Mouse (Mus musculus): ENCODE data around the gene Fxyd2.

The Fxyd2 gene

DNA sequence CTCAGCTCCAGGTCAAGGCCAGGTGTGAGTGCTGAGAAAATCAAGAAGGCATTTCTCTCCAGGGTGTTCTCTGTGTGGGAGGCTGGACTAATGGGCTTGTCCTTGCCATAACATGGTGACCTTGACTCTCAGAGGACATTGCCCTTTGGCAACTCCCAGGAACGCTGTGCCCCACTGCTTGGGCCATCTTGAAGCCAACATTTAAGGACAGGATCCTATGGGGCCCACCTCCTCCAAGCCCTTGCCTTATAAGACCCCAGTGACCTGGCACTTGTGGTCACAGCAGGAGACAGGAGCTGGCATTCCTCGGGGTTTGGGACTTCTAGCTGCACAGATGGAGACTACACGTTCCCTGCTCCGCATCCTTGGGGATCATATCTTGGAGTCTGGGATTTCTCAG lies at the start of gene Fxyd2:
Gene Fxyd2, plus strand, starts transcription at position 236 of the 400 bp plus-strand sequence.
- DNase-seq = no peak

DNA sequence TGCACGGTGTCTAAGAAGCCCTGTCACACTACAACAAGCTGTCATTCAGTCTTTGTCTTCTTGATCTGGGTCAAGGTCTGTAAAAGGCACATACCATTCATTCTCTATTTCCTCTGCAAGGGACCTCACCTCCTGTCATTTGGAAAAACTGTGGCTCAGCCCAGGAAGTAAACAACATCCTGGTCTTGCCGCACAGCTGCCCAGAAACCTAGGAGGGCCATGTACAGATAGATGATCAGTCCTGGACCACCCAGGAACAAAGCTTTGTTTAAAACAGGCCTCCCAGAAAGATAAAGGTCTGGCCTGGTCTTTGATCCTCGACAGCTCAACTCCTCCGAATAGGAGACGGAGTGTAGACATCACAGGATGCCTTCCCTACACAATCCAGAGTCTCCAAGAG lies 49.6 kb upstream of the Fxyd2 start:
- no peak for DNase-seq

DNA sequence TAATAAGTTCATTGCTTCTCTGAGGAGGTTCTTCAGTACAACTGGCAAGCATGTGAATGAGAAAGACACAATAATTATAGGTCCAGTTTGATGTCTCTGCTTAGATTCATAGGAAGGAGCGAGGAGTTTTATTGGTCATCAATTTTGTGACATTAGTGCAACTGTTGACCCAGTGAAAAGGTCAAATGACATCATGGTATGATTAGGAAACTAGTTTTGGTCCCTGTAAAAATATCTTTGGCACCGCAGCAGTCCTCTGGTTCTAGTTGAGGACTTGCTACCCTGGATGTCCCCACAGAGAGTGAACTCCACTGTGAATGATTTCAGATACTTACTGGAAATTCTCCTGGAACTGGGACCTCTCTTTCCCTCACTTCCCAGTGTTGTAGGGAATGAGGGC lies 44.3 kb upstream of the Fxyd2 start:
- no peak for DNase-seq

DNA sequence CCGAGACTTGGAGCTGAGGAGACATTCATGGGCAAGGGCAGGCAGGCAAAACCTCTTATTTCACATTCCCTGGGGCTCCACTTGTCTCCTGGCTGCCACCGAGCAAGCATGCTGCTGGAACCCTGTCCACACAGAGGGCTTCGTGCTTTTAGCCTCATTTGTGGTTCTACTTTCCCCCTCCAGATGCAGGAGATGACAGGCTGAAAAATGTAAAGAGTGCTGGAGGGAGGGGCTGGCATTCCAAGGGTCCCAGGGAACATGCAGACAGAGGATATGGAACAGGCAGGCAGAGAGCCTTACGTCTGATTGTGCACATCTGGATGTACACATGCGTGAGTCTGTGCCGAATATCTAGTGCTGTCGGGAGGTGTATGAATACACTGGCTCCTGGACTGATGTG lies 41.1 kb upstream of the Fxyd2 start:
- DNase-seq = no peak

DNA sequence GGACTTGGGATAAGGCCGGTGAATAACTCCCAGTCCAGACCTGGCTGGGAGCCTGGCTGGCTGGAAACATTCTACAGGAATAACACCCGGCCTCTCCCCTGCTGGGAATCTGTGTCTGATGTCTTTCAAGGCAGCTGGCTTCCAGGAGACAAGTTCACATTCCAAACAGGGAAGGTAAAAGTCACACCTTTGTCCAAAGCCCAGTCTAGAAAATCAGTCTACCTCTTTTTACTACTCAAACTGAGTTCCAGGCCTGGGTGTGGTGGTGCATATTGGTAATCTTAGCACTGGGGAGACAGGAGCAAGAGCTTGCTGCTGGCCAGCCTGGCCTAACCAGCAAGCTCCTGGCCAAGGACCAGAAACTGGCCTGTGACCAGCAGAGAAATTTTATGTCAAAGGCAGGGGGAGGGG lies 37.4 kb upstream of the Fxyd2 start:
- DNase-seq = no peak

DNA sequence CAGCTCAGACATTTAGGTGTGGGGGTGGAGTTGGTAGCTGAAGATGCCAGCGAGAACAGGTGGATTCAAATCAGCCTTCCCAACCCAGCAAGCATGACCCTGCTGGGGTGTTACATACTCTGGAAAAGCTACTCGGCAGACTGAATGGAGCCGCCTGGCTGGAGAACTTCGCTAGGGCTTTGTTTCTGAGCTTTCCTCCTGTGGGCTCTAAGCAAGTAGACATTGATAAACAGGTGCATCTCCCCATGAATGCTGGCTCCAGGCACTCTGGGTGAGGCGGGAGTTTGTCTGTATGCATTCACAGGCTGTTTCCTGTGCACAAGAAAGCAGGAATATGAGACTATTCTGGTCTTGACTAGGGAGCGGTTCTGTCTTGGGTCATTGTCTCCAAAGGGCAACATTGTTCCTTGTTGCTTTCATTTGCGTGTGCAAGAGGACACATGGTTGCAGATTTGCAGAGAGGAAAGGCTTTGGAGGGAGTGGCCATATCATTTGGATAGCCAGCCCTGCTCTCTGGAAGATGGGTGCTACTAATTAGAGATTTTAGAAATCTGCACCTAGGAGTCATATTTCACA lies 35.7 kb upstream of the Fxyd2 start:
- DNase-seq = no peak

DNA sequence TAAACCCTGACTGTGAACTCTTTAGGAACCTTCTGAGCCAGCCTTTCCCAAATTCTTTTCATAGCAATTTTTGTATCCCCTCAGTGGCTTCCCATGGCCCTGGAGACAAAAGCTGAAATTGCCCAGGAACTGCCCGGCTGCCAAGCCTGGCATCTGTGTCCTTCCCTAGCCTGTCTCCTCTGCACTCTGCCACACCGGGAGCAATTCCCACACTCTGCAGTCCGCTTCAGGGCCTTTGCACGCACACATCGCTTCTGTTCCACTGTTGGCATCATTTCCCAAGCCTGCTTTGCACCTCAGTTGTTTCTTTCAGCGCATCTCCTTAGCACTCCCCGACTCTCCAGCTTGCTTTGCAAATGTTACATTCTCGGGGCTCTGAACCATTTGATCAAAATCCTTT lies 31.8 kb upstream of the Fxyd2 start:
- no peak for DNase-seq

DNA sequence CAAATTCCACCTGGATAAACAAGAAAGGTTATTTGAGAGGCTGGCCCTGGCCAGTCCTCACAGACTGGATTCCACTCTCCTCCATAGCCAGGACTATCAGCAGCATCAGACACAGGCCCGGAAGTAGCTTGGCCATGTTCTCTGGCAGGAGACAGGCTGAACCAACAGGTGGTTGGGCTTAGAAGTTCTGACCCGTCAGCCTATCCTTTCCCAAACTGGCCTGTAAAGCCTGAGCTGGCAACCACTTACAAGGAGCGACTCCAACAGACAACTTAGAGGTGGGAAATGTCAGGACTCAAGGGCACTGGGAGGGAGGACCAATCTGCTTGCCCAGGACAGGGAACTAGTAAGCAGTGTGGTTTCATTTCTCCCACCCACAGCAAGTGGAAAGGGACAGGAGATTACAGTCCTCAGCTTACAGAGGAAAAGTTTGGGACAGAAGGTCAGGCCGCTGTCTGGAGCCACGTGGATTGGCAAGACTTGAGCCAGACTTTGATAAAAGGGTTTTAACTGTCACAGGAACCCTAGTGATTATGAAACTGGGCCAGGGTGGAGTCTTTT lies 31.0 kb upstream of the Fxyd2 start:
- no peak for DNase-seq

DNA sequence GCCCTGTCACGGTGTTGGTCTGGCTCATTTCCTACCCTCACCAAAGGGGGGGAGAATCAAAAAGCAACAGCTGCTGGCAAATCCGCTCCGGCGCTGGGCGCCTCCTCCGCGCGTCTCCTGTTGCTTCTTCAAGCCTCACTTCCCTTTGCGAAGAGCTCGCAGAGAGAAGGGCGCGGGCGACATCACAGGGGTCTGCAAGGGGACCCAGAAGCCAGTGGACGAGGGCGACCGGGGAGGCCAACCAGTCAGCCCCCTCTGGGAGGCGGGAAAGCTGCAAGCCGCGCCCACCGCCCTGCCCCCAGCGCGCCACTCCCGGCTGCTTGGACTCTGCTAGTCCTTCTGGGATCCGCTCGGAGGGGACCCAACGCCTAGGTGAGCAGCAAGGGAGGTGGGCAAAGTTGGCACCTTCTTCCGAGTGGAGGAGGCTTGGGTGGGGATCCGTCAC lies 29.3 kb upstream of the Fxyd2 start, which contains the start of gene Fxyd6:
Gene Fxyd6, plus strand, starts transcription at position 69 of the 445 bp plus-strand sequence.
- DNase-seq = peak; percentile 69

DNA sequence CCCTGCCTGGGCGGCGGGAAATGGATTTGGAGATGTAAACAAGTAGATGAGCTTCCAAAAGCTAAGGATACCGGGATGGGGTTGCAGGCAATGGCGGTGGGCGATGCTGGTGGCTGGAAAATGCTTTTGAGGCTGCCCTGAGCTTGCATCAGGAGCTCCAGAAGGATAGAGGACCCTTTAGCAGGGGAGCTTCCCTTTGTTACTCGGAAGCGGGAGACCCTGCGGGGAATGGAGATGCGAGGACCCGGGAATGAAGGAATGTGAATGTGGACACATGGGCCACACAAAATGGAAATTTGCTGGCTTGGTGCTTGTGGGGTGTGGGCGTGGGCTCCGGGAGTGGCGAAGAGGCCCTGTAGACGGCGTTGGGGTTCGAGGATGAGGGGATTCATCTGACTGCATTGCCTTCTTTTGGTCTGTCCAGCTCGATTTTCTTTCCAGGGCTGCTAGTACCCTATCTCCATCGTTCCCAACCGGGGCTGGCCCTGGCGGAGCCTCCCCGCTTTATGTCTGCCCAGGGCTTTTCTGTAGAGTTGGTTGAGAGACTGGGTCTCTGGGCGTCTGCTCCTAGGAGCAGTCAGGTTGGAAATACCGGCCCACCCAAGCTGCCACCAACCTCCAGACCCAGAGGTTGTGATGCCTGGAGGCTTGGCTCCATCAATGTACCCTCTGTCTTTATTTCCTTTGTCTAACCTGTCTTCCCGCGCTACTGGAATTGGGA lies 28.7 kb upstream of the Fxyd2 start:
- peak; percentile 26 for DNase-seq

DNA sequence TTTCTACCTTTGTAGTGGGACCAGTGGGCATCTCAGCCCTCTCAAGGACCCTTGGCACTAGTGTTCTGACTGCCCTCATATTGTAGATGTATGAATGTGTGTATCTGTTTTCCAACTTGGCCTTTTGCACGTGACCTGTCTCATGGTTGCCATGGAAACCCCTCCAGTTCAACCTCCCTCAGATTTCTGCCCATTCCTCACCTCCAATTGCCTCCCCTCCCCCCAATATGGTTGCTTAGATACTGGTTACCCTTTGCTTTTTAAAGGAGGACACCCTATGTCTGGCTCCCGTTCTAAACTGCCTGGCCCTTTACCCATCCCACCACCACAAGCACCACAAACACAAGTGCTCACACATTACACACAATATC lies 28.1 kb upstream of the Fxyd2 start:
- DNase-seq = no peak

DNA sequence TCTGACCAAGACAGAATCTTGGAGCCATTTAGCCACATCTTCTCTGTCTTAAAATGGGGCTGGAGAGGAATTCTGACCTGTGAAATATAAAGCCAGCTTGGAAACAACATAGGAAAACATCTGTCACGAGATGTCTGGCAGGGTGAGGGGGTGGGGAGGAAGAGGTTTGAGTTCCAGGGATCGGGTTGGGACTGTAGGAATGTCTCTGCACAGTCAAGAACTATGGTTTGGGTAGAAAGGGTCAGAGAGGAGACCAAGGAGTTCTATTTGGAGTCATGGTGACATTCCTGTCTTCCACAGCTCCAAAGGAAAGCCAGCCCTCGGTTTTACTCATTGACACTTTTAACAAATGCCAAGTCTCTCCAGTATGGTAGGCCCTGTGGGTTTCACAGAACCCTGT lies 25.6 kb upstream of the Fxyd2 start:
- DNase-seq = no peak

DNA sequence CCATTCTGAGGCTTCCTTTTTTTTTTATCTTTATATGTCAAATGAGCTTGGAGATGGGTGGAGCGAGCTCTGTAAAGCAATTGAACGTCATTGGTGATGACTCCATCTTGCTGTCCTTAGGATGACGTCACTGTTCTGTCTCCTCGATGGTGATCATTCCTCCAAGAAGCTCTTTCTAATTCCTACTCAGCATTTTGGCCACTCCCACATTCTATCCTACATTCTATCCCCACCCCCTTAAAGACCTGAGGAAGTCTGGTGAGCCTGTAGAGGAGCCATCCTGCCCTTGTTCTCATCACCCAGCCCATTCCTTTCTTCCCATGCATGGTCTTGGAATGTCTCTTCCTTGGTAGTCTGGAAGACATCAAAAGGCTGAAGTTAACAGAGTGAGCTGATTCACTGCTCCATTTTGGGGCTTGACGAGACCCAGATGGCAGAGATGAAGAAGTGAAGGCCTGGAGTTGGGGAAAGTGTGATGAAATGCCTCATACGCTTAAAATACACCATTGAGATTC lies 24.4 kb upstream of the Fxyd2 start:
- no peak for DNase-seq

DNA sequence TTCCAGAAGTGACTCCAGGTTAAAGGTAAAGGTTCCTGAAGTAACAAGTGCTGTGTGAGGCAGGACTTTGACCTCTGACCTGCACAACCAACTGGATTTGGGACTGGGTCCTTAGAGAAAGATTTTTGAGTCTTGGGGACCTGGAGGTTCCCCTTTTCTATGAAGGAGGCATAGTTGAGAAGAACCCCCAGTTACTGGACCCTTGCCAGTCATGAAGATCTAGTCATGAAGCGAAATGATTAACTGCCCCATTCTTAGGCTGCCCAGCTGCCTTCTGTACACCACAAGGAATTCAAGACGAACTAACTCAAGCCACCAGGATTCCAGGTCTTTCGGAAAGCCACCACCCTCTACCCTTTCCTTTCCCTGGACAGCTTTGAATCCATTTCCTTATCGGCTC lies 23.0 kb upstream of the Fxyd2 start:
- DNase-seq = no peak

DNA sequence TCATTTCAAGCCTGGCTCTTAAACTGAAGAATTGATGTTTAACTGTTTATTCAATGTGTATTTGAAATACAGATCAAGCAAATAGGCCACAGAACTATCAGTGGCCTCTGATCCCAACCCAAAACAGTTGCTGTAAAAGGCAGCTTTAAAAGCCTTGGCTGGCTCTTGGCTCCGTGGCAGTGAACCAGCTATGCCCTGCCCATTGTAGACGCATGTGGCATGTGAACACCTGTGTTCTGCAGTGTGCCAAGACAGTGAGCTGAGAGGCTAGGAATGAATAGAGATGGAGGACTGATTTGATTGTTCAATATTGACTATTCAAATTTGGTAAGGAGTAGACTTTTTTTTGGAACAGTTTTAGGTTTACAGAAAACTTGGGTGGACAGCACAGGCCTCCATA lies 22.6 kb upstream of the Fxyd2 start:
- DNase-seq = no peak

DNA sequence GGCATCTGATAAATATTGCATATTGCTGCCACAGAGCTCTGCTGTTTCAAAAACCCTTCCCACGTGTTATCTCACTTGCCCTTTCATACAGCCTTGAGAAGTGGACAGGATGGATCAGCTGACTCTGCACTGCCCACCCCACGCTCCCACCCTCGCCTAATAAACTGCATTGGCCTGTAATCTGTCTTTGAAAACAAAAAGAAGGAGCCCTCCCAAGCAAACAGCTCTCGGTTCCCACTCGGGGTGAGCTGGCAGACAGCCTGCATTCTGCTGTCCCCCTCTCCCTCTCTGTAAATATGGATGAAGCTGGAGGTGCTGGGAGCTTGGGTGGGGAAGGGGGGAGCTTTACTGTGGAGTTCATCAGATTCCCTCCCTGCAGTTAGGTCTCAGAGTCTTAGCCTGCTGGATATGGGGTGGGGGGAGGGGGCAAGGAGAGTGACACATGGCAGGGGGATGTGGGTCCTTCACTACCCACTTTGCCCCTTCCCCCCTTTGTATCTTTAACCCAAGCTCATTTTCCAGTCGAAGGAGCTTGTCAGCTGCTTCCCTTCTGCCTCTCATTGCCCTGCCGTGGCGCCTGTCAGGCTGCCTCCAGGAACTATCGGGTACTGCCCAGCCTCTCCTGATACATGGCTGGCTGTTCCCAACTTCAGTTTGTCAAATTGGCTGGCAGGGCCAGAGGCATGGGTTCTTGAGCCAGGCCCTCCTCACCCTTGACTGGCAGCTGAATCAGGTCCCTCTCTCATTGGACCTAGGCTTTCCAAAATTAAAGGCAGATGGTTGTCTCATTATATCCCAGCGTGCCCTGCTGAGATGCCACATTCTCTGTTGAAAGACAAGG lies 18.8 kb upstream of the Fxyd2 start:
- peak; percentile 37 for DNase-seq

DNA sequence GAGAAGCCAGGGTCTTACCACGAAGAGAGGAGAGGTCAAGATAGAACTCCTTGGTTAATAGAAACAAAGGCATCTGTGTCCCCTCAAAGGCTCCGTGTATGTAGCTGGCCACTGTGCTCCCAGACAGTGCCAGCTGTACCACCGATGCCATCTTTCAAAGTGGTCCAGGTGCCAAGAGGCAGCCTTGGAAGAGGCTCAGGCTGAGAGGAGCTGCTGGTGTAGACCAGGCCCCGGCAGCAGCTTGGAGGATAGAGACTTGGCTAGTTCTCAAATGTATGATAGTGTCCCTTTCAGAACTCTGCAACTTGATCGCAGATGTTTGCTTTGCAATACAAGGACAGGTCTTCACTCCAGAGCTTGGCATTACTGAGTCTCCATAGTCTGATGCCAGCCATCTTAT lies 17.1 kb upstream of the Fxyd2 start:
- peak; percentile 23 for DNase-seq

DNA sequence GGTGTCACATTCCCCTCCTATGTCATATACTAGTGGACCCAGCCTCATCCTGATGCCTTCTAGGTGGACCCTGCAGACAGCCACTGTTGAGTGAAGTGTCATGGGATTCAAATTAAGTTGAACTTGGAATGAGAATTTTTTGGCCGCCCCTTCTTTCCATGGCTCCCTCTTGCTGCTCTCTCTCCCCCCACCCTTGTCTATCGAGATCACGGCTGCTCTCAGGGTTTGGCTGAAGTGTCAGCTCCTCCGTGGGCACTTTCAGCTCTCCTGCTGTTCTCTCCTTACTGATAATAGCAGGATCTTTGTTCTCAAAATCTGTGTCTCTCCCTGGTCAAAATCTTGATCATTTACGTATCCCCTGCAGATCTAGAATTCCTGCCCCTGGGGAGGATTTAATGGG lies 16.6 kb upstream of the Fxyd2 start:
- DNase-seq = no peak

DNA sequence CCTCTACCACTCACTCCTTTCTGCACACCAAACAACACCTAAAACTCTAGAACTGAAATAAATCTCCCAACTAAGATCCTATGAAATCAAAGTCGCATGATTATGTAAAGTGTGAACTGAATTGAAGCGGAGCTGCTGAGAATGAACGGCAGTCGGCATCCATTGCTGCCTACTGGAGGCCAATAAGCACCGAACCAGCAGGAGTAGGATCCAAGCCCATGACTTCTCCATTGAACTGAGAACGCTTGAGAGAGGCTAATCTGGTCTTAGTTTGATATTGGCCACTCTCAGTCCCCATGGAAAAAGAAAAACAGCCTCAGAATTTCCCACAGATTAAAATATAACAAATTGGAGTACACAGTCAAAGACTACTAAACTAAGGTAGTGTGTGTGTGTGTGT lies 15.6 kb upstream of the Fxyd2 start:
- no peak for DNase-seq

DNA sequence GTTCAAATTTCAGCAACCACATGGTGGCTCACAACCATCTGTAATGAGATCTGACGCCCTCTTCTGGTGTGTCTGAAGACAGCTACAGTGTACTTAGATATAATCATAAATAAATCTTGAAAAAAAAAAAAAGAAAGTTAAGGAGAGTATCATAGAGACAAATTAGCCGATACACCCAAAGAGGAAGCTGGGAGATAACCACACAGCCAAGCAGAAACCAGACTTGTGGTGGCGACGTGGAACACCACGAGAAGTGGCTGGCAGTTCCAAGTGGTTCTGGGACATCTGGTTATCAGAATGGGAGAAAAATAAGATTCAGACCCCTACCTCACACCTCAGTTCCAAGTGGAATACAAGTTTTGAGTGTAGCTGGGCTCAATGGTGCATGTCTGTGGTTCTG lies 12.8 kb upstream of the Fxyd2 start:
- DNase-seq = no peak

DNA sequence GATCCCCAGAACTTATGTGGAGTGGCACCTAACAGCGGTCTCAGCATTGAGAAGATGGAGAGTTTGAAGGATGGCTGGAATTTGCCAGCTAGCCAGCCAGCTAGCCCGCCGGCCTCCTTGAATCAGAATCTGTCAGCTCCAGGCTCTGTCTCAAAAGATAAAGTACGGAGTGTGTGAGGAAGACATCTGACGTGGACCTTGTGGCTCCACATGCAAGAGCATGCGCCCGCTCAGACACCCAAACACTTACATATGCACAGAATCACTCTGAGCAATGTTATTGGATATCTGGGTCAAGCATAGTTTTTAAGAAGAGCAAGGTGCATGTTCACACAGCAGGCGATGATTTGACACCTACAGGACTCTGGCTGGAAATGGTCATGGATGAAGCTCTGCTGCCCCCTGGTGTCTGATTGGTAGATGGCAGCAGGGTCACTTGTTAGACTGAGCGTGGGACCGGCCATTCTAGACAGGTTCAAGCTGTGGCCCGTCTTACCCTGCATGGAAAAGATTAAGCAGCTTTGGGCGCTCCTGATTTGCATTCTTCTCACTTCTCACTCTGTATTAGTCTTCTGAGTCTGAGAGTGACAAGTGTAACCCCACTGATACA lies 11.0 kb upstream of the Fxyd2 start:
- DNase-seq = peak; percentile 84

DNA sequence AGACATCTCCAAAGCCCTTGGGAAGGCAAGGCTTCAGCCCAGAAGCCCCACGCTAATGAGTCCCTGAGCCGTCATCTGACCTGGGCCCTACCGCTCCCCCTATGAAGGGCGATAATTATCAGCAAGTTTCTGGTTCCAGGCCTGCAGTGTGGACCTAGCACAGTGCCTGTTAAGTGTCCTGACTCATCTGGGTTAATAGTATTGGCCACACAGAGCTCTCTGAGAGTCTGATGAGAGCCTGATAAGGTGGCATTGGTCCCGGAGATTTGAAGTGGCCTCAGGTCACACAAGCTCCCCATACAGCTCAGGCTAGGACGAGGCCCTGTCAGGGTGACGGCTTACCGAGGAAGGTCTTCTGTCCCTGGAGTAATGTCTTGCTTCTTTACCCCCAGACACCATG lies 9.9 kb upstream of the Fxyd2 start:
- no peak for DNase-seq

DNA sequence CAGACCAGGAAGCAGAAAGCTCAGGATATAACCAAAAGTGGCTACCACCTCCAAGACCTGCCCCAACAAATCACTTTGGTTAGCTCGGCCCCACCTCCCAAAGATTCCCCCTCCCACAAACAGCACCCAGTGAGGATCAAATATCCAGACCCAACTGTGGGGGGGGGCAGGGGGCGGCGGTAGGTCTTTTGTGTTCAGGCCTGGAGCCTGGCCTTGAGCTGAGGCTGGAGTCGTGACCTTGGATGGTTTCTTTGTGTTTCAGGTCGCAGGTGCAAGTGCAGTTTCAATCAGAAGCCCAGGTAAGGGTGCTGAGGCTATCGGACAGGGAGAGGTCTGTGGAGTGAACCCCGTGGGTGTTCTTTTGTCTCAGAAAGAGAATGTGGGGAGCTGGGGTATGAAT lies 8.2 kb upstream of the Fxyd2 start:
- DNase-seq = no peak
